Mouse (Mus musculus) splenic B cell, adult 2 months (primary cell): ENCODE results near the gene Mphosph6.

ENCODE experiments used
- DNase-seq: peaks from one replicate; pipeline ENCODE4 v3.0.0-alpha.2; 2011; ENCODE audit warnings: low read depth, low spot score
- H3K27me3 ChIP-seq: 2 replicates; pipeline ENCODE4 v1.6.1; 2012; ENCODE audit warnings: mild to moderate bottlenecking, low read length, moderate library complexity, mixed read lengths; ENCODE audit not compliant: control insufficient read depth, poor library complexity, insufficient read depth, severe bottlenecking
- H3K36me3 ChIP-seq: 2 replicates; pipeline ENCODE4 v1.6.1; 2012; ENCODE audit warnings: mild to moderate bottlenecking, low read length, moderate library complexity, mixed read lengths; ENCODE audit not compliant: control insufficient read depth, poor library complexity, insufficient read depth, severe bottlenecking

Gene Mphosph6

GRCm38 (mm10) chr8:117801443-117802298 is at the start of gene Mphosph6:
Gene Mphosph6 (minus strand): TSS chr8:117801943.
- H3K36me3 ChIP-seq = peaks cover 2% of the 10 kb centered on the region; the same call in 1 of the 2 replicates
- H3K27me3 ChIP-seq = no peaks in the 10 kb centered on the region
- peak; percentile 98 for DNase-seq

DNA sequence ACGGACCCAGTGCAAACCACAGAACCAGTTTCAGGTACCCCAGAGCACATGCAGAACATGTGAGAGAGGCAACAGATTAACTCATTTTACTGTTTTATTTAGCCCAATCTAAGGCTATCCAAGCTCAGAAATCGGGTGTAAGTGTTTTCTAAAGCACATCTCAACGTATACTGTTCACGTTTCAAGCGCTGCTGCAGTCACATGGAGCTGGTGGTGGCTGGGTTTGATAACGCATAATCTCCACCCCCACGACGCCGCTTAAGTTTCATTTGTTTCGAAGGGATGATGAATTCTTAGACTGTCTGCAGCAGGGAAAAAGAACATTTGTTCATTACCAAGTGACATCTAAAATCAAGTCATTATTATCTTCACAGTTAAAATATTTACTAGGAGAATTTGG is 48.7 kb upstream of the Mphosph6 start:
- H3K36me3 ChIP-seq = no peaks in the 10 kb centered on the region
- H3K27me3 ChIP-seq = no peaks in the 10 kb centered on the region
- DNase-seq = no peak

DNA sequence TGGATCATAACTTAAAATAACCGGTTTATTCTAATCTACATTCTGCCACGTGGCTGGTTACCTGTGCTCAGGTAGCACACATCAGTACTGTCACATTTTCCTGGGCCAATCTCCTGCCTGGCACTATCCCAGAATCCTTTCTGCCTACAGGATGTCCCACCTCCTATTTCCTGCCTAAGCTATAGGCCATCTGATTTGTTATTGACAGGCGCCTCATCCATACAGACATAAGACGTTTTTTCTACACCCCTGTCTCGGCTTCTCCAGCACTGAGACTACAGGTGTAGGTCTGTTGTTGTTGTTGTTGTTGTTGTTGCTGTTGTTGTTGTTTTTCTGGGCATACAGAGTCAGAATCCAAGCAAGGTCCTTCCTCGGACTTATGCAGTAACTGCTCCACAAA is 46.1 kb upstream of the Mphosph6 start:
- Histone ChIP-seq H3K36me3 (no peaks in the 10 kb centered on the region), H3K27me3 (no peaks in the 10 kb centered on the region)
- DNase-seq = no peak

GRCm38 (mm10) chr8:117843694-117844093 is 42.0 kb upstream of the Mphosph6 start:
- no peak for DNase-seq
- Histone ChIP-seq H3K36me3 (no peaks in the 10 kb centered on the region), H3K27me3 (no peaks in the 10 kb centered on the region)

GRCm38 (mm10) chr8:117813524-117813923 is 11.8 kb upstream of the Mphosph6 start:
- no peaks in the 10 kb centered on the region for H3K36me3 ChIP-seq
- no peak for DNase-seq
- no peaks in the 10 kb centered on the region for H3K27me3 ChIP-seq

- no peak for DNase-seq
- no peaks in the 10 kb centered on the region for H3K27me3 ChIP-seq
- H3K36me3 ChIP-seq = no peaks in the 10 kb centered on the region
Observed at GRCm38 (mm10) chr8:117810676-117811075, 8.9 kb upstream of the Mphosph6 start.

DNA sequence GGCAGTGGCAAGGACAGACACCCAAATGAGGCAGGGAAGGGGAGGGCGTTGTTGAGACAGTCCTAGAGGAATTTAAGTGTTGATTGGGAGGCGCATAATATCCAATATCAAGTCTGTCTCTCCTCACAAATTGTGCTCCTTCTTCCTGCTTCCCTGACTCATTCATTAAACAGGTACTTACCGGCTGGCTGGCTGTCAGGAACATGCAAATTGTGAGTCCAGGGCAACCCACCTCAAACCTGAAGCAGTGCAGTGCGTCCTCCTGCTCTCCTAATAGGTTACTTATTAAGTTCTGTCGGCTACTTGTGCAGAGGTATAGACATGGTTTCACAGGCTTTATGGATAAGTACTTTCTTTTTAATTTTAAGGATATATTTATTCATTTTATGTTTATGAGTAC is 3.7 kb upstream of the Mphosph6 start:
- no peaks in the 10 kb centered on the region for H3K36me3 ChIP-seq
- DNase-seq = no peak
- H3K27me3 ChIP-seq = no peaks in the 10 kb centered on the region

- no peaks in the 10 kb centered on the region for H3K27me3 ChIP-seq
- H3K36me3 ChIP-seq = peaks cover 2% of the 10 kb centered on the region; the same call in 1 of the 2 replicates
- no peak for DNase-seq
Observed at GRCm38 (mm10) chr8:117802299-117802689, 551 bp upstream of the Mphosph6 start.

GRCm38 (mm10) chr8:117798066-117798465 is 3.7 kb downstream of the Mphosph6 start:
- Histone ChIP-seq H3K36me3 (peaks cover 2% of the 10 kb centered on the region), H3K27me3 (no peaks in the 10 kb centered on the region)
- DNase-seq = no peak

DNA sequence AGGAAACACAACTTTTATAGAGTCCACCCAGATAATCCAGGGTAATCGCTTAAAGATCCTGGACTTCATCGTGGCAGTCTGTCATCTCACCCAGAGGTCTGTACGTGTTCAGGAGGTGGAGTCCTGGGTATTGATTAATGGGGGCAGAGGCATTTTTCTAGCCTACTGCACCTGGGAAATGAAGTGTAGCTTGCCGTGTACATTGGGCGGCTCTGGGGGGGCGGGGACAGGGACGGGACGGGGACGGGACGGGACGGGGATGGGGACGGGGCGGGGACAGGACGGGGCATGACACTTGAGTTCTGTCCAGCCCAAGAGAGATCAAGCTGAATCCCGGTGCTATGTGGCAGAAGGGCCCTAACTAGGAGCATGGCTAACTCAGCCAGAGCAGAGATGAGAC is 5.3 kb downstream of the Mphosph6 start:
- DNase-seq = no peak
- H3K36me3 ChIP-seq = peaks cover 8% of the 10 kb centered on the region
- H3K27me3 ChIP-seq = no peaks in the 10 kb centered on the region

GRCm38 (mm10) chr8:117794581-117794980 is 7.2 kb downstream of the Mphosph6 start:
- DNase-seq = no peak
- Histone ChIP-seq H3K36me3 (peaks cover 16% of the 10 kb centered on the region), H3K27me3 (no peaks in the 10 kb centered on the region)

GRCm38 (mm10) chr8:117792616-117793144 is 9.1 kb downstream of the Mphosph6 start:
- no peaks in the 10 kb centered on the region for H3K27me3 ChIP-seq
- DNase-seq = no peak
- peaks cover 17% of the 10 kb centered on the region for H3K36me3 ChIP-seq

DNA sequence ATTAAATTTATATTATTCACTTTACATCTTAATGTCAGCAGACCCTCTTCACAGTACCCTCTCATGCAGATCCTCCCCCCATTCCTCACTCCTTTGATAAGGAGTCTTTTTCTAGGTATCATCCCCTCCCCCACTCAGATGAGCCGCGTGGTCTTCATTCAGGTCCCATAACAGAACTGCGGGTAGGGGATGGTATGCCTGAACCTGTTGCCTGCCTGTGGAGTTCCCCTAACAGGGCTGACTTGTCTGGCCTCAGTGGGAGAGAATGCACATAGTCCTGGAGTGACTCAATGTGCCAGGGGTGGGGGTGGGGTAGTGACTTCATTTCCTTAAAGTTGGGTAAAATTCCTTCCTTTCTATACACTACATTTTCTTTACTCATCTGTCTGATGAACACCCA is 15.3 kb downstream of the Mphosph6 start:
- Histone ChIP-seq H3K36me3 (peaks cover 9% of the 10 kb centered on the region), H3K27me3 (no peaks in the 10 kb centered on the region)
- DNase-seq = no peak

DNA sequence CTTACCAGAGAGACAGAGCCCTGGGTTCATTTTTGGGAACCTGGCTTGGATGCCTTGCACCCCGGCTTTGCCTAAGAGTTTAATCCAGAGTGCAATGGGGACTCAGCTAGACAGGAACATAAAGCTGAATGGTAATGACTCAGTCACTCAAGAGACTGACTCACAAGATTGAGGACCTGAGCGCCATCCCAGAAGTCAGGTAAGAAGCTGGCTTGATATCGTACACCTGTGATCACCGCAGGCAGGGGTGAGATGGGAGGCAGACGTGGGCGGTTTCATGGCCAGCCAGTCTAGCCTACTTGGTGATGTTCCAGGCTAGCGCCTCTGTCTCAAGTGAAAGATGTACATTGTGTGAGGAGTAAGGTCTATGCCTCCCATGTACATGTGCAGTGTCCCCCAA is 18.7 kb downstream of the Mphosph6 start:
- no peaks in the 10 kb centered on the region for H3K27me3 ChIP-seq
- H3K36me3 ChIP-seq = peaks cover 1% of the 10 kb centered on the region; the same call in 1 of the 2 replicates
- no peak for DNase-seq

DNA sequence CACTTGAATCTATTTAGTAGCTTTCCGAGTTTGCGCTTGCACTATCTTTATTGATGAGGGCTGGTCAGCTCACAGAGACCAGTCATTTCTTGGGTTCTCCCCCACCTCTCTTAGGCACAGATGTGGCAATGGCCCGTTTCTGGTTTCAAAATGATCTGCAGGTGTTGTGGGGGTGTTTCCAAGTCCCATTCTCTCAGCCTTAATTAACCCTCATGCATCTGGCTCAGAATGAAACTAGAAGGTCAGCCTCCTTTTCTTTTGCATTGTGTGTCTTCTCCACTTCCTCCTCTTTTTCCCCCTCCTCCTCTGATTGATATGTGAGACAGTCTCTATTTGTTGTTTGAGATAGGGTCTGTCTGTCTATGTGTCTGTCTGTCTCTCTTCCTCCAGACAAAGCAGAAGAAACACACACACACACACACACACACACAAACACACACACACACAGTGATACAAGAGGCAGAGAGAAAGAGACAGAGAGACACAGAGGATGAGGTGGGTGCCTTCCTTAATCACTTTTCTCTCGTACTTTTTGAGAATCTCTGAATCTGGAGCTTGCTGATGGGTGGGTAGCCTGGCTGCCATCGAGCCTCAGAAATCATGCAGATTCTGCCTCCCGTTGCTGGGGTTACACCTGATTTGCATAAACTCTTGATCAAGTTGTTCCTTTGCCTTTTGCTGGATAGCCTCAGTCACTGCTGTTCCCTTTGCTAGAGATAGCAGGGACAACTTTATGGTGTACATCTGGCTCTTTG is 20.2 kb downstream of the Mphosph6 start:
- Histone ChIP-seq H3K27me3 (no peaks in the 10 kb centered on the region), H3K36me3 (no peaks in the 10 kb centered on the region)
- DNase-seq = peak; percentile 15
